Mouse (Mus musculus): ENCODE results near the gene Klhl23.

The Klhl23 gene

DNA sequence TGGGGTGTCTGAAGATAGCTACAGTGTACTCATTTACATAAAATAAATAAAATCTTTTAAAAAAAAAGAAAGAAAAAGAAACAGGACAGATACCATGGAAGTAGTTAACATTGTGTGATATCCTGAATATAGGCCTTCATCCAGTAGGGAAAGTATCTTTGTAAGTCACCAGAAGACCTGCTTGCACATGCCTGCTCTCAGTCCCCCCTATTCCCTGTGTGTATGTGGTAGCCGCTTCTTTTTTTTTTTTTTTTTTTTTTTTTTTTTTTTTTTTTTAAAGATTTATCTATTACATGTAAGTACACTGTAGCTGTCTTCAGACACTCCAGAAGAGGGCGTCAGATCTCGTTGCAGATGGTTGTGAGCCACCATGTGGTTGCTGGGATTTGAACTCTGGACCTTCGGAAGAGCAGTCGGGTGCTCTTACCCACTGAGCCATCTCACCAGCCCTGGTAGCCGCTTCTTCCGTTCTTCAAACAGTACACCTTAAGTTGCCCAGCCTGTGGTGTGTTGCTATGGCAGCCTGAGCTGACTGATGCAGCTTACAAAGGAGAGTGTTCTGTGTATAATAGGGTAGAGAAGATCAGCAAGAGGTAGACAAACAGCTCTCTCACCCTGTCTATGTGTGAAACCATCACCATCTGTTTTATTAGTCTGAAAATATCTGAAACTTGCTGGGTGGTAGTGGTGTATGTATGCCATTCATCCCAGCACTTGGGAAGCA, 15.7 kb downstream of the Klhl23 start:
- no peak for DNase-seq

DNA sequence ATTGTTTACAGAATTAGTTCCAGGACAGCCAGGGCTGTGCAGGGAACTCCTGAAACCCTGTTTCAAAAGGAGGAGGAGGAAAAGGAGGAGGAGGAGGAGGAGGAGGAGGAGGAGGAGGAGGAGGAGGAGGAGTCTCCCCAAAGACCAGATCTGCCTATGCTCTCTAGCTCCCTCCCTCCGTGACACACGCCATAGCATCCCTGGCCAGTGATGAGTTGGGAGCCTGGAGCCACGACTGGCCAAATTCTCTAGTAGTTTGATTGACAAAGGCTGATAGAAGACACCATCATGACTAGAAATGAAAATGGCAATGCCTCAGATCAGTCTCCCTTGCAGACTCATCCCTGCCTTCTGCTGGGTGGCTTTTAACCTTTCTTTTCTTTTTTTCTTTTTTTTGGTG, 16.3 kb downstream of the Klhl23 start:
- DNase-seq, result no peak

DNA sequence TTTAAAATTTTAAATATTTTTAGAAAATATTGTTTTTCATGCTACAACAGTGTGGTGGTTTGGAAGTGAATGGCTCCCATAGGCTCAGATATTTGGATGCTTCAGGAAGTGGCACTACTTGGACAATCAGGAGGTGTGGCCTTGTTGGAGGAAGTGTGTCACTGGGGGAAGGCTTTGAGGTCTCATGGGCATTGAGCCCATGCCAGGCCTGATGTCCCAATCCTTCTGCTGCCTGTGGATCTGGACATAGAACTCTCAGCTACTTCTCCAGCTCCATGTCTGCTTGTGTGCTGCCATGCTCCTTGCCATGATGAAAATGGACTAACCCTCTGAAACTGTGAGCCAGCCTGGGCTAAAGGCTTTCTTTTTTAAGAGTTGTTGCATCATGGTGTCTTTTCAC, 17.0 kb downstream of the Klhl23 start:
- no peak for DNase-seq

DNA sequence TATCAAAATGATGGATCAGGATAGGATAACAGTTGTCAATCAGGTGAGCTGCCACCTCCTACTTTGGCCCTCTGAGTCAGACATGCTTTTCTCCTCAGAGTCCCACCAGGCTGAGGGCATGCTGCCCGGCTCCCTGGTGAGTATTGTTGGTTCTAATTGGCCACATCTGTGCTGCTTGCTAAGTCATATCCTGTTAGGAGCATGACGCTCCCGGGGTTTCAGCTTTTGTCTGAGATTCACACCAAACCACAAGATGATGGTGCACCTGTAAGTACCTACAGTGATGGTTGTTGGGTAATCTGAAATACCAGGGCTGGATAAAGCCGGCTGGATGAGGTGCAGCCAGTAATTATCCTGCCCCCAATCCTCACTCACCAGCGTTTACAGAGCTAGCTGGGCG, 18.5 kb downstream of the Klhl23 start:
- DNase-seq, result peak; percentile 46

DNA sequence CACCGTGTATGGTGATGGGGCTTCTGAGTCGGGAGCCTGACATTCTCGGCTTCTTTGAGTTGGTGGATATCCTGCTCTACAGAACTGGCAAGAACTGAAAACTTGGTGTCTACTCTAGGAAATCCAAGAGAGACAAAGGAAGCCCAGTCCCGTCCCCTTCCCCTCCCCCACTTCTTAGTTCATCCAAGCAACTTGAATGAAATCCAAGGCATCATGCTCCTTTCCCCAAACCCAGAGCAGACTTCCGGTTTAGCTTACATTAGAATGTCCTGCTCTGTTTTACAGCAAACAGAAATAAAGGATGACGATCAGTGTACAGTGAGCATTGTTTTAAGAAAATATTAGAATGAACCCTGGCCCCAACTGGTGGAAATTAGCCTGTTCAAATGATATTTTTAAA, 27.5 kb downstream of the Klhl23 start:
- no peak for DNase-seq

DNA sequence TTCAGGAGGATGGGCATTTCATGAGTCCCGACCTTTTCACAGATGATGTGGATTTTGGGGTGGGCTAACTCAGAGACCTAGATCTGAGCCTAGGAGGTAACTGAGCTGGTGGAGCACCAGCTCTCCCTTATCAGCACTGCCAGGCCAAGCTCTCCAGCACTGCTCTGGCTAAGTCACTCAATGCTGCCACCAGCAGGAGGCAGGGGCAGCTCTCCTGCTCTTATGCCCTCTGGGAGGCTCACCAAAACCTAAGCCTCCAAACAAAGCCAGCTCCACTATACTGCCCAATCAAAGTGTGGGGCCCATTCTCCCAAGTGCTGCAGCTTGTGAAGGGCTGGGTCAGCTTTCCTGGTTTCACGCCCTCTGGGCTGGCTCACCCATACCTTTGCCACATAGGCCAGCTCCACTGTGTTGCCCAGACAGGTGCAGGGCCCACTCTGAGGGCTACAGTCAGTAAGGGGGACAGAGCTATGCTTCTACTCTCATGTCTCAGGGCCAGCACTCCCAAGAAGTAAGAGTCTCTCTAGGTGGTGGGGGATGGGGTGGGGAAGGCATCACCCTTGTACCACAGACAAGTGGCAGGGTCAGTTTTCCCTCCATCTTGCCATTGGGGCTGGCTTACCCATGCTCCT, 29.8 kb downstream of the Klhl23 start:
- DNase-seq, result no peak

DNA sequence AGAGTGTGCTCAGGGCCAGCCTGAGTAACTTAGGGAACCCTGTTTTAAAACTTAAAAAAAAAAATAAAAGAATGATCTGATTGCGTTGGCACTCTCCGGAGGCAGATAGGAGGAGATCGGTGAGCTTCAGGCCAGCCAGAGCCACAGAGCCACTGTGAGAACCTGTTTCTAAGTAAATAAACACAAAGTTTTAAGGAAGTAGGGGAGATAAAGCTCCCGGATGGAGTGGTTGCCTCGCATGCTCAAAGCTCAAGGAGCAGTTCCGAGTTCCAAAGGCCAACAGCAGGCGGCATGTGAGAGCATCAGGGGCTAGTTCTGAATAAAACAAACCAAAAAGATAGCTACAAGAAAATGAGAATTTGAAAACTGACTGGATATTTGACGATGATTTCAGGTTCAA, 34.6 kb downstream of the Klhl23 start:
- no peak for DNase-seq

DNA sequence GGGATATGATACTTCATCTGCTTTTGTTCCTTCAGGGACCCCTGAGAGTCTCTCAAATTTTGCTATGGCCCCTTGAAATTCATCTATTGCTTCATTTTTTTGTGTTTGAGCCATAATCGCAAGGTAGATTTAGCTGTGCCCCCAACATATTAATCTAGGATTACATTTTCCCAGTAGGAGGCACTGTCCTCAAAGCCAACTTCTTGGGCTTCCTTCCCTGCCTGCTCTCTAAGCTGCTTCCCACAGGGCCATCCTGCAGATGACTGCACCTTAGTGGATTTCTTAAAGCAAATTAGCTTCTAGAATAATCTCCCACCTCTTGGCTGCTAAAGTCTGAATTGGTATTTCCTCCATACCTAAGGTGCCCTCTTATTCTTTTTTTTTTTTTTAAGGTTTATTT, 36.1 kb downstream of the Klhl23 start:
- DNase-seq, result peak; percentile 51

DNA sequence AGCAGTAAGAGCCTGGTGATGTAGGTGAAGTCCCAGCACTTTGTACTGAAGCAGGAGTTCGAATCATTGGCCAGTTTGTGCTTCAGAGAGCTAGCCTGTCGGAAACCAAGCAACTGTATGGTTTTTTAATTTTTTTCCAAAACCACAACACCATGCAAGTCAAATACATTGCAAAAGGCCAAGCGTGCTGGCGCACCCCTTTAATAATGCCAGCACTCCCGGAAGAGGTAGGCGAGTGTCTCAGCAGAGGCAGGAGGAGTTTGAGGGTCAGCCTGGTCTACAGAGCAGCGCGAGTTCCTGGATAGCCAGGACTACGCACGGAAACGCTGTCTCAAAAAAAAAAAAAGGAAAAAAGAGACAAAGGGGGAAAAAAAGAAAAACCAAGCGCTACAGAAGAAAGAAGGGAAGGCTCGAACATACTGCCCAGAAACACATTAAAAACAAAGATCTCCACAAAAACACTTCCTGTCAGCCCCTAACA, 39.3 kb downstream of the Klhl23 start:
- DNase-seq, result no peak

DNA sequence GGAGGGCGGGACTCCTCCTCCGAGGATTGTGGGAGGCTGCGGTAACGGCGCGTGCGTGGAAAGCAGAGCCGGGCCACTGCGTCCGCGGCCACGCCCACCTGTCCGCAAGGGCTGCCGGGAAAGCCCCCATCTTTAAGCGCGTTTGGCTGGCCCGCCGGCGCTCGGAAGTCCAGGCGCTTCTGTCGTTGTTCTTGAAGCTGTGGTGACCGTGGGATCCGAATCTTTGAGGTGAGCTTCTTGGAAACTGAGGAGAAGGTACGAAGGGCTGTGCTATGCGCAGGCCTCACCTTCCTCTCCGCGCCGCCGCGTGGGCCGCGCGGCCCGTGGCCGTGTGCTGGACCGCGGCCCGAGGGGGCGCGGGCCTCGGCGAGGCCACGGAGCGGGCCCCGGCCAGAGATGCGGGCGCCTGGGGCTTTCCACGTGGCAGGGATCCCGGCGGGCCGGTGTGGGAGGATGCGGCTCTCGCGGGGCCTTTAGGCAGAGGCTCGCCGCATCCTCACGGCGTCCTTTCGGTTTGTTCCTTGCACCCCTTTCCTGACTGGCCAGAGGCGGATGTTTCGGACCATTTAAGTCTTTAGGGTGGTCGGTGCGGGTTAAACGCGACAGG, 39.8 kb downstream of the Klhl23 start, which contains the start of gene Ssb:
TSS of gene Ssb (plus strand) at position 78 of the 607 bp plus-strand sequence.
- DNase-seq, result peak; percentile 95

DNA sequence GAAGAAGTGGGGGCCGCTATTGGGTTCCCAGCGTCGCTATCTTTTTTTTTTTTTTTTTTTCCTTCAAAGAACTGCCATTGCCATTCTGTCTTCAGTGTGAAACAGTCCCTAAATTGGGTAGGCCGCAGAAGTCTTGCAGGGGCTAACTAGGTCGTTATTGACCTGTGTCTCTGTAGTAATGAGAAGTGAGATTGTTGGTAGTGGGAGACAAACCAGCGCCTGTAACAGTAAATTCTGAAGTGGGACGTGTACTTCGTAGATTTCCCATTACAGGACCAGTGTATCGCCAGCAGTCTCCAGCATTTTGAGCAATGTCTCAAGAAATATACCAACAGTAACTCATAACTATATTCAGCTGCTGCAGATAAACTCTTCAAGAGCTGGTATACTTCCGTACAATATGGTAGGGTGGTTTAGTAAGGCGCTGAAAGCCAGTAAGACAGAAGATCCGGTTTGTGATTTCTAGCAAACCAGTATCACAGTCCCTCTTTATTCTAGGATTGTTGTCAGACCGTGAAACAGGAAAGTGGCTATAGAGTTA, 40.4 kb downstream of the Klhl23 start:
- DNase-seq, result no peak

DNA sequence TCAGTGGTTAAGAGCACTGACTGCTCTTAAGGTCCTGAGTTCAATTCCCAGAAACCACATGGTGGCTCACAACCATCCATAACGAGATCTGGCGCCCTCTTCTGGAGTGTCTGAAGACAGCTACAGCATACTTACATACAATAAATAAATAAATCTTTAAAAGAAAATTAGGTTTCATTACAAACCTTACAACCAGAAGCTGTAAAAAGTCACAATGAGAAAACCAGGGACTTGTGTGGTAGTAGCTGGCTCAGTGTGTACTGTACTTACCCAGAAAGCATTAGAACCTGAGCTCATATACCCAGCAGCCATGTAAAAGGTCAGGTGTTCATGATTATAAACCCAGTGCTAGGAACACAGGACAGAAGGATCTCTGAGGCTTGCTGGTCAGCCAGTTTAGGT, 62.2 kb downstream of the Klhl23 start:
- no peak for DNase-seq

DNA sequence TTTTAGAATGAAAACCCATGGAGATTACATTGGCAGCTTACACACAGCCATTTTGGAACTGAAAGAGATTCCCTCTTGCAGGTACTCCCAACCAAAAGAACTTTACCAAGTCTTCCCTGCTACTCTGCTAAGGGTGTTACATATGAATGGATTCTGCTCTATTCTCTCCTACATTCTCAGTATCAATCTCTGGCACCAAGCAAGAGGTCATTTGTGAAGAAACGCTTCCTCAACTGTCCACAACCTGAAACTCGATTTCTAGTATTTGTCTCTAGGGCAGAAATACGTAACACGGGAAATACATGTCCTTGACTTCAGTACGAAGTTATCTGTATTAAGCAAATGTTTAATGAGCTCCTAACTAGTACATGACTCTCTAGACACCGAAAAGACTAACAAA, 62.8 kb downstream of the Klhl23 start:
- DNase-seq, result no peak

DNA sequence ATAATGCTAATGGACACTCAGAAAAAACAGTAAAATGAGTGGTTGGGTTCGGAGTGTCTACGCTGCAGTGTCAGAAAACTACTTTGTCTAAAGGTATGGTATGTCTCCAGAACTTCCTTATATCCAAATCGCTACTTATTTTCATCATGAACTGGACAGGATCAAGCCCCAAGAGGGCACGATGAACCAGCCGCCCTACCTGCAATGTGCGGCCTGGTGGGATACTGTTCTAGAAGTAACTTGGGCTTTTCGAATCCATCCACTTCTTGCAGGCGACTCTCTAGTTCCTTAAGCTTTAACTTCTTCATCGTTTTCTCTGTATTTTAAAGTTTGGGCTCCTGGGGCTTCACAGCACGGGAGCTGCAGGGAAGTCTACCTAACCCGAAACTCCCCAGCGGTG, 63.3 kb downstream of the Klhl23 start:
- no peak for DNase-seq

DNA sequence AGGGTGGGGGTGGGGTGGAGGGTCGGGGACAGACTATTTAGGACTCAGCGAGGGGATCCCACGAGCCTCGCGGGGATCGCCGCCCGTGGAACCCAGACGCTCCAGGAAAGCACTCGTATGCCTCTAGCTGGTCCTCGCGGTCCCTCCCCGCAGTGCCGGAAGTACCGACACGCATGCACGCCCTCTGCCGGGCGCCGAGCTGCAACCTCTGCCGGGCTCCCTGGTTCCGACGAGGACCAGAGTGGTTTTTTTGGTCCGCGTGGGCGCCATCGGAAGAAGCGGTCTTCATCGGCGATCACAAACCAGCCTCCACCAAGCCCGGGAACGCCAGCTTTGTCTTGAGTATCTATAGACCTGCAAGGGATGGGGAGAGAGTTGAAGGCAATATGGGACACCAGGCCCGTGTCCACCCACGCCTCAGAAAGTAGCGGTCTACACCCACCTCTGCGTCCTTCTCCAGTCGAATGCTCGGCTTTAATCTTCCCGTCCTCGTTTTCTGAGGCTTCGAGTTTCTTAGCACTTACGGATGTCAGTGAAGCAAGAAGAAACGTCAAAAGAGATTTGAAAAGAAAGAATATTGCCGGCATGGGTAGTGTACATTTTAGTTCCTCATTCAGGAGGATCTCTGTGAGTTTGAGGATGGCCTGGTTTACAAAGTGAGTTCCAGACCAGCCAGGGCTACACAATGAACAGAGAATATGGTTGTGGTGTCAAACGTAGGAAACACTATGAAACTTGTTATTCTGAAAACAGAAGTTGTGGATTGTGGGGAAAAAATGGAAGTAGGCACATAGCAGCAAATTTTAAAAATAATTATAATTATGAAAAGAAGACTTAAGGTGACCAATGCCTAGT, 63.9 kb downstream of the Klhl23 start, which contains the start of gene Mettl5:
TSS of gene Mettl5 (minus strand) at position 165 of the 855 bp plus-strand sequence.
- DNase-seq, result peak; percentile 91

Data from retina, postnatal 1 day (tissue).